Mouse (Mus musculus) heart, postnatal 25 days (tissue): ENCODE data around the gene Smo. TPM values are rescaled to one million over a fixed set of nuclear protein-coding genes. Genes with fewer than 3 reads are reported as not detected.

Experiments
- total RNA-seq, 2 experiments: library from RNA; stranded (reverse); gene quantifications; 2 replicates each; pipeline ENCODE4 v1.2.3; 2021

The Smo gene
- total RNA-seq, 2 experiments from 2014 or later, result 9.4 to 10.3 TPM

Other genes starting within 250 kb of the Smo start
- gene Kcp, start 227.6 kb upstream of the Smo start, total RNA-seq, result 1 to 10 TPM; 4.4 to 4.6 TPM
- 1 to 10 TPM; 2.7 to 4.2 TPM for gene Irf5, start 208.9 kb upstream of the Smo start, total RNA-seq
- gene Tnpo3, start 125.6 kb upstream of the Smo start, total RNA-seq, result 10 to 100 TPM; 40.3 to 44.0 TPM
- gene Tspan33, start 41.3 kb upstream of the Smo start, total RNA-seq, result 1 to 10 TPM; 1.4 to 1.5 TPM
- 10 to 100 TPM; 15.0 to 16.9 TPM for gene Ahcyl2, start 32.5 kb downstream of the Smo start, total RNA-seq
- 10 to 100 TPM; 52.9 to 63.3 TPM for gene Strip2, start 181.5 kb downstream of the Smo start, total RNA-seq